Mouse (Mus musculus): ENCODE measurements around the gene Zfp36l1.

DNA sequence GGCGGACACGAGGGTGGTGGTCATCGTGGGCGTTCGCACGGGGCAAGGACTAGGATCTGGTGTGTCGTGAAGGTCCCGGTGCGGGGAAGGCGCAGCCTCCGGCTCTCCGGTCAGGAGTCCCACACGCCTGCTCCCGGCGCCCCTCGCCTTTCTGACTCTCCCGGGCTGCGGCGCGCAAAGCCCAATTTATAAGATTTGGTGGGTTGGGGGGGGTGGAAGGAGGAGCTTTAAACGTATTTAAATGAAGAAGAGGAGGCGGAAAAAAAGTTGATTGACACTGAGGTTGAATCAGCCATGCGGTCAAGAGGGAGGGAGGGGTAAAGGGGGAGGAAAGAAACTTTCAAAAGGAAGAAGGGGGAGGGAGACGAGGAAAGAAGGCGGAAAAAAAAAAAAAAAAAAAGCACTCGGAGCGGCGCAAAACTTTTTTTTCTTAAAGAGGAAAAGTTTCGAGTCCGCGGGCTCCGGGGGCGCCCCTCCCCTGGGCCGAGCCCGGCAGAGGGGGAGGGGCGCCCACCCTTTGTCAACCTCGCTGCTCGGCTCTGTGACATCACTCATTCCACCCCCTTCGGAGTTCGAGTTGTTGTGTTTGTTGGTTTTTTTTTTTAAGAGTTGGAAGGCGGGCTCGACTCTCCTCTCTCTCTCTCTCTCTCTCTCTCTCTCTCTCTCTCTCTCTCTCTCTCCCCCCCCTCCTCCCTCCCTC, at the start of gene Zfp36l1:
- TF ChIP-seq CTCF (IDR thresholded peaks at IDR 0.05; ENCODE audit: control insufficient read depth, insufficient read depth, low read length), result no peak
- peak; percentile 99 for TF ChIP-seq POLR2A (IDR thresholded peaks at IDR 0.05; ENCODE audit: borderline replicate concordance, control insufficient read depth, low read depth, low read length)

All from bone marrow, adult 2 months (tissue).